Mouse (Mus musculus): ENCODE results near the gene Lrba. TPM values are rescaled to one million over a fixed set of nuclear protein-coding genes. Genes with fewer than 3 reads are reported as not detected.

Lrba gene
- 5.5 and 7.0 TPM in 2 replicates for polyA plus RNA-seq (2015; fragmentation: Nextera tagmentation; extraction: Ambion mirVana)

DNA sequence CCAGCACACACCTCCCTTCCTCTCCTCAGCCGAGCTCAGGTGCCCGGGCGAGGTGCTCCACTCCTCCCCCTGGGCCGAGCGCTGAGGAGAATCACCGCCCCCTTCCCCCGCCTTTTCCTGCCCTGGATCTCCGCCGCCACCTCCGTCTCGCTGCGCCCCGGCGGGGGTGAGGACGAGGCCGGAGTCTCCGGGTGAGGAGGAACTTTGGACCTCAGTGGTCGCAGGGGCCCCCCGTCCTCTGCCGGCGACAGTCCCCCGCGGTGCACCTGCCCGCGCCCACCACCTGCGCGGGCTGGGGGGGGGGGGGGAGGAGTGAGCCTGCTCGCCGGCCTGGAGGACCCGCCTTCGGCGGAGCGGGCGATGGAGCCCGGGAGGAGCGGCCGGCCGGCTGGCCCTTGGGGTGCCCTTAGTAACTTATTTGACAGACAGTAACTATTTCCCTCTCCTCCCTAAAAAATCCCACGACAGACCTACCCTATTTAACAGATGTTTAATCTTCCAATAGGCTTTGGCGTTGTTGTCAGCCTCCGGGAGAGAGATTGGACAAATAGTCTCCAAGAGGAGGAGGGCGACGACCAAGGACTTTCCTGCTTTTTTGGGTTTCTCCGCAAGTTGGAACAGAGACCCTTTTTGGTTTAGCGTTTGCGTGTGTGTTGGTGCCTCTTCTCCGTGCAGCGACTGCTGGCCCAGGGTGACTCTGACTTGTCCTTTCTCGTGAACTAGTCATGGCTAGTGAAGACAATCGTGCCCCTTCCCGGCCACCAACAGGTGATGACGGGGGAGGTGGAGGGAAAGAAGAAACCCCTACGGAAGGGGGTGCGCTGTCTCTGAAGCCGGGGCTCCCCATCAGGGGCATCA is at the start of gene Lrba:
Gene Lrba, plus strand, starts transcription at position 117 of the 858 bp plus-strand sequence.
- 1% methylated on average over 37 of the region's 55 CpGs for WGBS
- peak; percentile 83 for ATAC-seq
- H3K27me3 ChIP-seq = peaks cover 7% of the 10 kb centered on the region; the same call in 1 of the 2 replicates
- peak within 1 kb of the TSS; percentile 91 for H3K27ac ChIP-seq
- H3K9ac ChIP-seq (replicated peaks) = peak within 1 kb of the TSS; percentile 84
- H3K4me2 ChIP-seq (replicated peaks) = peak within 1 kb of the TSS; percentile 80
- no peaks in the 10 kb centered on the region for H3K36me3 ChIP-seq
- H3K4me1 ChIP-seq (replicated peaks) = peaks cover 7% of the 10 kb centered on the region
- H3K4me3 ChIP-seq (replicated peaks) = peak within 1 kb of the TSS; percentile 76
- no peaks in the 10 kb centered on the region for H3K9me3 ChIP-seq

DNA sequence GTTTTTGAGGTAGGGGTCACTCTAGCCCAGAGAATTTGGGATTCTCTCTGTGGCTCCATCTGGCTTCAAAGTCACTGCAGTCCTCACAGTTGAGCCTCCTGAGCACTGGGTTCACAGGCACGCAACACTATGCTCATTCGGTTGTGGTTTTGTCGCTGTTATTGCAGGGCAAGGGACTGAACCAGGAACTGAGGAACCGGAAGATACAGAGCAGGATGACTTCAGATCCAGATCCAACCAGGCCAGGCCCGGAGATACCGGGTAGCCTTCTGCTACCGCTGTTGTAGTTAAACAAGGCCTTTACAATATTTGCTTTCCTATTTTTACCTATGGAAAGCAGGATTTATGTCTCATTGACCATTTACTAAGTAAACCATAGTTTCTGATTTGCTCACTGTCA is 44.8 kb upstream of the Lrba start:
- Histone ChIP-seq H3K4me3 (replicated peaks) (no peak overlapping the region), H3K9me3 (no peaks in the 10 kb centered on the region), H3K4me2 (replicated peaks) (no peak overlapping the region), H3K9ac (replicated peaks) (no peak overlapping the region), H3K36me3 (no peaks in the 10 kb centered on the region), H3K27ac (no peak overlapping the region), H3K27me3 (no peaks in the 10 kb centered on the region), H3K4me1 (replicated peaks) (no peaks in the 10 kb centered on the region)
- ATAC-seq = no peak
- WGBS = 91% methylated on average over 7 of the region's 7 CpGs

DNA sequence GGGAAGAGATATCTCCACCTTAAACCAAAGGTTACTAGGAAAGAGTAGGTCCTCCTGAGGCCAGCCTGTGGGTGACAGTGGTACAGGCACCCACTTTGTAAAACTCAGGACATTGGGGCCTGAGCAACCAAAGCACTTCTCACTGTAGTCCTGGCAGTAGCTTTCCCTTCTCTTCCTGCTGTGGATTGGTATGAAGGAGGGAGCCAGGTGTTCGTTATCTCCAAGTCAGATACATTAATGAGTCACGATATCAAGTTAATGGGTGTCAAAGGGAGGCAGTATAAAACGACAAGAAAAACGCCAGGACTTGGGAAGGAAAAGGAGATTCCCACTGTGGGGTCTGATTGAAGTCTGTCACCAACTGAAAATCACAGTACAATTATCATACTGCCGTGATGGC is 43.4 kb upstream of the Lrba start:
- Histone ChIP-seq H3K4me2 (replicated peaks) (no peak overlapping the region), H3K36me3 (no peaks in the 10 kb centered on the region), H3K9ac (replicated peaks) (no peak overlapping the region), H3K27ac (no peak overlapping the region), H3K4me1 (replicated peaks) (no peaks in the 10 kb centered on the region), H3K27me3 (no peaks in the 10 kb centered on the region), H3K9me3 (no peaks in the 10 kb centered on the region), H3K4me3 (replicated peaks) (no peak overlapping the region)
- ATAC-seq = no peak
- 77% methylated on average over 5 of the region's 5 CpGs for WGBS

DNA sequence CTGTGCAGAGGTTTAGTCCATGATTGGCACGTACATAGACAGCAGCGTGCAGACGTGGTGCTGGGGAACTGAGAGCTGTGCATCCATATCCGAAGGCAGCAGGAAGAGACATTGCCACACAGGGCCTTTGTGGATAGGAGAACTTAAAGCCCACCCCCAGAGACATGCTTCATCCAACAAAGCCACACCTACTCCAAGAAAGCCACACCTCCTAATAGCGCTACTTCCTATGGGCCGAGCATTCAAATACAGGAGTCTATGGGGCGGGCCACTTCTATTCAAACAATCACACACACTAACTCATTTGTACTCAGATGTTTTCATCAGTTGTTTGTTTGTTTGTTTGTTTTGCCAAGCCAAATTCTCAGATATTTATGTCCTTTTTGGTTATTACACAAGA is 39.9 kb upstream of the Lrba start:
- Histone ChIP-seq H3K9ac (replicated peaks) (no peak overlapping the region), H3K27me3 (no peaks in the 10 kb centered on the region), H3K9me3 (no peaks in the 10 kb centered on the region), H3K4me3 (replicated peaks) (no peak overlapping the region), H3K36me3 (no peaks in the 10 kb centered on the region), H3K4me1 (replicated peaks) (no peaks in the 10 kb centered on the region), H3K27ac (no peak overlapping the region), H3K4me2 (replicated peaks) (no peak overlapping the region)
- ATAC-seq = no peak
- 89% methylated on average over 7 of the region's 7 CpGs for WGBS

DNA sequence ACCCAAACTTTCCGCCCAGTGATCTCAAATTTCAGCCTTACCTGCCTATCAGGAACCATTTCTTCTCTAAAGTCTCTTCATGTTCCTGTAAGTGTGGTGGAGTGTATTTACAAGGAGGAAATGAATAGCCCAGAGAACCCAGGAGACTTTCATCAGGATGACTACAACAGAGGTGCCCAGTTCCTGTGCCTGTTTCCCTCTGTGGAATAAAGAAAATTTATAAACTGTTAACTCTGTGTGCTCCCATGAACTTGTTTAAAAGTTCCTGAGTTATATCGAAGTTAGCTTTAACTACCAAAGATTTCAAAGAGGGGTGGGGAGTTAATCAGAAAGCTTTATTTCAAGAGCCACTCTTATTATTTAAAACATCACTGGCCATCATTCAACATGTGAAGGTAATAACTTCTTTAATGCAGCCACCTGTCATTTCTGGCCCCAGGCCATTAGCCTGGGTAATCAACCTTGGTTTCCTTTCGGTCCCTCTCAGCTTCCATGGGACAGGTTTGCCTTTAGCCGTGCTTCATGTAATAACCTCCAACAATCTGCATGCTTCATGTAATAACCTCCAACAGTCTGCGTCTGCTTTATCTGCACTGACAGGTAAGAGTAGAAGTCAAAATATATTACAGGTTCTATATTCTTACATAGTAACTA is 36.6 kb upstream of the Lrba start:
- Histone ChIP-seq H3K4me3 (replicated peaks) (no peak overlapping the region), H3K36me3 (no peaks in the 10 kb centered on the region), H3K27ac (no peak overlapping the region), H3K9me3 (no peaks in the 10 kb centered on the region), H3K4me1 (replicated peaks) (no peaks in the 10 kb centered on the region), H3K9ac (replicated peaks) (no peak overlapping the region), H3K4me2 (replicated peaks) (no peak overlapping the region), H3K27me3 (no peaks in the 10 kb centered on the region)
- 75% methylated on average over 5 of the region's 5 CpGs for WGBS
- ATAC-seq = no peak

DNA sequence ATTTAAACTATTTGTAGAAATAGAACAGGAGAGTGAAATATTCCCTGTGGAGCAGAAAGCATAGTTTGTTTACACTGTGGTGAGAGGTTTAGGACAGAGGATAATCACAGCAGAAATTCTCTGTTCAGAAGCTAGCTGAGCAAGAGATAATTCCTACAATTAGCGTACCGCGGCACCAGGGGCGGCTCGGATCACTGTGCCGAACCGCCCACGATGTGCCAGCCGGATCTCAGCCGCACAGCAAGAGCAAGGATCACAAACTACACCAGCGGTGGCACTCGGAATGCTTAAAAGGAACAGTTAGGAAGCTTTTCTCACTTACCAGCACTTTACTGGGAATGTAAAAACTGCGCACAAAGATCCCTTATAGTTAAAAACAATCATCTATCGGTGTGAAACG is 28.5 kb upstream of the Lrba start:
- Histone ChIP-seq H3K9me3 (no peaks in the 10 kb centered on the region), H3K4me1 (replicated peaks) (no peaks in the 10 kb centered on the region), H3K27me3 (no peaks in the 10 kb centered on the region), H3K27ac (no peak overlapping the region), H3K36me3 (no peaks in the 10 kb centered on the region), H3K4me3 (replicated peaks) (no peak overlapping the region), H3K4me2 (replicated peaks) (0 out of 2 replicates have a peak overlapping the region, but pooled peaks have one; percentile 17), H3K9ac (replicated peaks) (no peak overlapping the region)
- 48% methylated on average over 15 of the region's 15 CpGs for WGBS
- no peak for ATAC-seq

DNA sequence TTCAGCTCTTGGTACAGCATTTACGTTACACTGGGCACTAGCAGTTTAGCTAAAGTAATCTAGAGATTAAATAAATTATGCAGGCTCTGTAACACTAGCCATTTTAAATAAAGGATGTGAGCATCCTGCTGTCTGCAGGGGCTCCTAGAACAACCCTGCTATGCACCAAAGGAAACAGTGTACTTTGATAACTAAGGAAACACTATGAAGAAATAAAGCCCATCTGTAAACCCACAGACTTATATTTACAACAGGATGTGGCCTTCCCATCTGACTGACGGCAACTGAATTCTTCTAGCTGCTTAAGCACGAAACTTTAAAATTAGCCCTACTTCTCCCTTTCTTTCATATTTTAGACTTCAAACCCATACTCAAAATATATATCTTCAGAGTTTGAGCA is 28.0 kb upstream of the Lrba start:
- Histone ChIP-seq H3K27ac (no peak overlapping the region), H3K27me3 (no peaks in the 10 kb centered on the region), H3K4me2 (replicated peaks) (no peak overlapping the region), H3K9me3 (no peaks in the 10 kb centered on the region), H3K9ac (replicated peaks) (no peak overlapping the region), H3K4me1 (replicated peaks) (no peaks in the 10 kb centered on the region), H3K4me3 (replicated peaks) (no peak overlapping the region), H3K36me3 (no peaks in the 10 kb centered on the region)
- ATAC-seq = no peak
- WGBS = 72% methylated on average over 3 of the region's 3 CpGs

DNA sequence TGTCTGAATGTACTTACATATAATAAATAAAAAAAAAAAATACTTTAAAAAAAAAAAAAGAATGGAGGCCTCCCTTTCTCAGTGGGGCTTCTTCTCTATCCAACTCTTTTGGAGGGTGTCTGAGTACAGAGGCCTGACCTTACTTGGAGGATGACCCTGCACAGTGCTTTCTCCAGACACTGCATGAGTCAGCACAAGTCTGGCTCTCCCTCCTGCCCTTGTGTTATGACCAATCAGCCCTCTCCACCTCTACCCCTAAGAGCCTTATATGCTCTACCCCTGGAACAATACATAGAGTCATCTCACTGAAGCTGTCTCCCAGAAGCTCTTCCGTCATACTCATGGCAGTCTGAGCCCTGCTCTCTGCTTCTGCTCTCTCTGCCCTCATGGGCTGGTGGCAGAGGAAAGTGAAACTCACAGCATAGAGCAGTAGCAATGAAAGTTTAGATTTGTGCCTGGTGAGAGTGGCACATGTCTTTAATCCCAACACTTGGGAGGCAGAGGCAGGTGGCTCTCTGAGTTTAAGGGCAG is 22.8 kb upstream of the Lrba start:
- Histone ChIP-seq H3K9me3 (no peaks in the 10 kb centered on the region), H3K4me3 (replicated peaks) (no peak overlapping the region), H3K9ac (replicated peaks) (no peak overlapping the region), H3K4me2 (replicated peaks) (no peak overlapping the region), H3K36me3 (no peaks in the 10 kb centered on the region), H3K27ac (no peak overlapping the region), H3K27me3 (no peaks in the 10 kb centered on the region), H3K4me1 (replicated peaks) (no peaks in the 10 kb centered on the region)
- 93% methylated on average over 1 of the region's 1 CpGs for WGBS
- ATAC-seq = no peak

DNA sequence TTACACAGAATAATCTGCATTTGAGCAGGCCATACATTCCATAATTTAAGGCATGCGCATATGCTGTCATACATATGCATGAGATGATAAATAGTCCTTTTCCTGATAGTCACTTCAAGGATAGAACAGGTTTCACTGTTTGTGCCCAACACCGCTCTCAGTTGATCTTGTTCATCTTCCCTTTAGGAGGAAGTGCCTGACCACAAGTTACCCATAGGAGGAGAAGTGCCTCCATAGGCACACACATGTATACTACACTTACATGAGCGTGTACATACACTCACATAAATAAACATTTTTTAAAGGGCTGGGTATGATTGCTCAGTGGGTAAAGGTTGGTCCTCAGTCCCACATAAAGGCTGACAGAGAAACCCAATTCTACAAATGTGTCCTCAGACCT is 22.0 kb upstream of the Lrba start:
- Histone ChIP-seq H3K27me3 (no peaks in the 10 kb centered on the region), H3K9me3 (no peaks in the 10 kb centered on the region), H3K4me3 (replicated peaks) (no peak overlapping the region), H3K27ac (no peak overlapping the region), H3K36me3 (no peaks in the 10 kb centered on the region), H3K9ac (replicated peaks) (no peak overlapping the region), H3K4me2 (replicated peaks) (no peak overlapping the region), H3K4me1 (replicated peaks) (no peaks in the 10 kb centered on the region)
- no peak for ATAC-seq
- 83% methylated on average over 3 of the region's 3 CpGs for WGBS

DNA sequence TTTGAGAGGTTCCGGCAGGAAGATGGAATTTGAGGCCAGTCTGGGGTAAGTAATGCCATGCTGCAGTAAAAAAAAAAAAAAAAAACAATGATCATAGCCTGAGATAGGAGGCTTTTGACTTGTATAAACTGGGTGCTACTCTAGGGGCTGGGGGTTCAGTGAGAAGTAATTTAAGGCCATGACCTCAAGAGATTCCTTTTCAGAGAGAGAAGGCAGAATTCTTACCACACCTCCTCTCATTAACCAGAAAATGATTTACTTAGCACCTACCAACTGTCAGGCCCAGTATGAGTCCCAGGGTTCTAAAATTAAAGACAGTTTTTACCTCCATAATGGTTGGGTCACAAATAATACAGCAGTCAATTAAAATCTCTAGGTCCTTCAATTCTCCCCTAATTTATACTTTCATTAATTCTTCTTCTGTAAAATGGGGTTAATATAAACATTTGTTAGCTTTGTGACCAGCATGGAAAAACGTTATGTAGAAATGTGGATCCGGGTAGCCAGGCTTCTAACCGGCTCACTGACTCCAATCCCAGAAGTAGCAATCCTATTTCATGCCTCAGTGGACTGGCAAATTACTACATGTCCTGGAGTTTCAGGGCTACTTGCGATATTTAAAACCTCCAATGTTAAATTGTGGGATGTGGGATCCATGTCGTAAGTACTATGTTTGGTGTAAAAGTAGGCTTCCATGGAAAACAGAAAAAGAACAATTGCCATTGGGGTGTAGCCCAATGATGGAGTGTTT is 19.7 kb upstream of the Lrba start:
- H3K36me3 ChIP-seq = no peaks in the 10 kb centered on the region
- H3K9ac ChIP-seq (replicated peaks) = no peak overlapping the region
- H3K4me2 ChIP-seq (replicated peaks) = no peak overlapping the region
- no peak overlapping the region for H3K4me3 ChIP-seq (replicated peaks)
- H3K27ac ChIP-seq = no peak overlapping the region
- no peak for ATAC-seq
- WGBS = 37% methylated on average over 6 of the region's 6 CpGs
- no peaks in the 10 kb centered on the region for H3K4me1 ChIP-seq (replicated peaks)
- no peaks in the 10 kb centered on the region for H3K9me3 ChIP-seq
- no peaks in the 10 kb centered on the region for H3K27me3 ChIP-seq

DNA sequence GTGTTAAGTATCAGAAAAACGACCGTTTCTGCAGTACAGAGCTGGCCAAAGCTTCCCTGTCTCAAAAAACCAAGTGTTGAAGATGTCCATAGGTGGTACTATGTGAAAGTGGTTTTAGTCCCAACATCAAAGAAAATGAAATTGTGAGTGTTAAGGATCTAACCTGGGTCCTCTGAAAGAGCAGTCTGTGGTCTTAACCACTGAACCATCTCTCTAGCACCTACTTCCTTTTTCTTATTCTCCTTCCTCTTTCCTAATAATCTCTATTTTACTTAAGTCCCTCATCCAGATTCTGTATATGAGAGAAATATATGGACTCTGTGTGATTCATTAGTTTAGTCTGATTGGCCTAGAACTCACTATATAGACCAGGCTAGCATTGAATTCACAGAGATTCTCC is 17.9 kb upstream of the Lrba start:
- Histone ChIP-seq H3K27ac (no peak overlapping the region), H3K4me2 (replicated peaks) (no peak overlapping the region), H3K36me3 (no peaks in the 10 kb centered on the region), H3K9me3 (no peaks in the 10 kb centered on the region), H3K4me3 (replicated peaks) (no peak overlapping the region), H3K4me1 (replicated peaks) (no peaks in the 10 kb centered on the region), H3K9ac (replicated peaks) (no peak overlapping the region), H3K27me3 (no peaks in the 10 kb centered on the region)
- 87% methylated on average over 2 of the region's 2 CpGs for WGBS
- ATAC-seq = no peak
